Mouse (Mus musculus): ENCODE data around the gene Tk1. TPM values are rescaled to one million over a fixed set of nuclear protein-coding genes. Genes with fewer than 3 reads are reported as not detected.
"Not testable (repeated sequence)": the region's sequence is repeated elsewhere in the genome, so short reads cannot be mapped to it uniquely, and the experiment has no call there.

The Tk1 gene
- polyA plus RNA-seq, 1 experiment, result 1.2 TPM

DNA sequence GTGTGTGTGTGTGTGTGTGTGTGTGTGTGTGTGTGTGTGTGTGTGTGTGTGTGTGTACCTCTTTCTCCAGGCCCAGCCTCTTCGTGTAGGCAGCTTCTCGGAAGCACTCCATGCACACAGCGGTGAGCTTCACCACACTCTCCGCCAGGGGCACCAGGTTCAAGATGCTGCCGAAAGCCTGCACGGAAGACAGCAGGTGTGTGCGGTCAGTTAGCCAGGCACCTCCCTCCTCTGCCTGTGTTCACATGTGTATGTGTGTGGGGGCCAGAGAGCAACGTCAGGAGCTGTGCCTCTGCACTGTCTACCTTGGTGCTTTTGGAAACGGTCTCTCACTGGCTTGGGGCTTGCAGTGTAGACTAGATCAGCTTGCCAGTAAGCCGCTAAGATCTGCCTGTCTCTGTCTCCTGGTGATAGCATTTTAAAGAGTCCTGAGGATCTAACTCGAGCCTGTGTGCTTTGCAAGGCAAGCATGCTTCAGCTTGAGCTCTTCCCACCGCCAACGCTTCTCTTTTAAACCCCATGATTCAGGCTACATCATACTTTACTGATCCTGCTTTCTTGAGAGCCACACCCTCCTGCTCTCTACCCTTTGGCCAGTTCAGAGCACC, 9.4 kb downstream of the Tk1 start:
- Histone ChIP-seq H3K27ac (ENCODE audit: insufficient read depth, low read length) (no peak overlapping the region), H3K4me3 (replicated peaks; ENCODE audit: insufficient read depth, low read depth, low read length) (no peak overlapping the region), H3K4me1 (ENCODE audit: control insufficient read depth, insufficient read depth, low read length) (peaks cover 13% of the 10 kb centered on the region), H3K27me3 (ENCODE audit: control insufficient read depth, insufficient read depth, low read length) (no peaks in the 10 kb centered on the region)
- DNase-seq, result no peak
- TF ChIP-seq CTCF (IDR thresholded peaks at IDR 0.05; ENCODE audit: borderline replicate concordance, insufficient read depth, low read depth, low read length) (no peak), POLR2A (IDR thresholded peaks at IDR 0.05; ENCODE audit: borderline replicate concordance, insufficient read depth, low read length) (no peak)
- WGBS, result 86% methylated on average over 13 of the region's 13 CpGs

GRCm38 (mm10) chr11:117815850-117816249, 10.0 kb downstream of the Tk1 start:
- not testable (repeated sequence) for H3K4me3 ChIP-seq (replicated peaks; ENCODE audit: insufficient read depth, low read depth, low read length); DNase-seq; H3K27me3 ChIP-seq (ENCODE audit: control insufficient read depth, insufficient read depth, low read length); H3K27ac ChIP-seq (ENCODE audit: insufficient read depth, low read length)
- H3K4me1 ChIP-seq (ENCODE audit: control insufficient read depth, insufficient read depth, low read length), result peaks cover 13% of the 10 kb centered on the region
- 89% methylated on average over 9 of the region's 9 CpGs for WGBS

GRCm38 (mm10) chr11:117814704-117815366, 11.1 kb downstream of the Tk1 start:
- no peak for DNase-seq
- 89% methylated on average over 6 of the region's 6 CpGs for WGBS

DNA sequence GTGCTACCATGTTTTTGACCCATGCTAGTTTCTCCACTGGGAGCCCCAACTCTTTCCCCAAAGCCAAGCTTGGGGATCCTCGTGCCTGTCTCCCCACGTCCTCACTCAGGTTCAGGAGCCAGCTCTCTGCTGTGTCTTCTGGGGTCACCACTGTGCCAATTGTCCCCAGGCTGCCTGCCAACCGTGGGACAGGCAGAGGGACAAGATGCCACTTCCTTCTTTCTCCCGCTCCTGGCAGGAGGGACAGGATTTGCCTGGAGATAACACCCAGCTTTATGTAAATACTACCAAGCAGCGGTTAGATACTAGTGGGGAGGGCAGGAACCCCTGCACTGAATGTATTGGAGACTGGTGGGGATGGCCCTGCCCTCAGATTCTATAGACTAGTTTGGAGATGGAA, 12.0 kb downstream of the Tk1 start:
- Histone ChIP-seq H3K4me3 (replicated peaks; ENCODE audit: insufficient read depth, low read depth, low read length) (no peak overlapping the region), H3K4me1 (ENCODE audit: control insufficient read depth, insufficient read depth, low read length) (peaks cover 11% of the 10 kb centered on the region), H3K27me3 (ENCODE audit: control insufficient read depth, insufficient read depth, low read length) (no peaks in the 10 kb centered on the region; the same call in 1 of the 2 replicates), H3K27ac (ENCODE audit: insufficient read depth, low read length) (no peak overlapping the region)
- no peak for TF ChIP-seq POLR2A (IDR thresholded peaks at IDR 0.05; ENCODE audit: borderline replicate concordance, insufficient read depth, low read length)
- TF ChIP-seq CTCF (IDR thresholded peaks at IDR 0.05; ENCODE audit: borderline replicate concordance, insufficient read depth, low read depth, low read length), result no peak
- DNase-seq, result no peak
- WGBS, result 22% methylated on average over 5 of the region's 5 CpGs

More at GRCm38 (mm10) chr11:117814704-117815366, 11.1 kb downstream of the Tk1 start:
- no peaks in the 10 kb centered on the region for H3K27me3 ChIP-seq (ENCODE audit: control insufficient read depth, insufficient read depth, low read length)
- no peak overlapping the region for H3K4me3 ChIP-seq (replicated peaks; ENCODE audit: insufficient read depth, low read depth, low read length)
- peaks cover 19% of the 10 kb centered on the region for H3K4me1 ChIP-seq (ENCODE audit: control insufficient read depth, insufficient read depth, low read length)
- no peak for TF ChIP-seq CTCF (IDR thresholded peaks at IDR 0.05; ENCODE audit: borderline replicate concordance, insufficient read depth, low read depth, low read length)
- no peak for TF ChIP-seq POLR2A (IDR thresholded peaks at IDR 0.05; ENCODE audit: borderline replicate concordance, insufficient read depth, low read length)
- H3K27ac ChIP-seq (ENCODE audit: insufficient read depth, low read length), result no peak overlapping the region

DNA sequence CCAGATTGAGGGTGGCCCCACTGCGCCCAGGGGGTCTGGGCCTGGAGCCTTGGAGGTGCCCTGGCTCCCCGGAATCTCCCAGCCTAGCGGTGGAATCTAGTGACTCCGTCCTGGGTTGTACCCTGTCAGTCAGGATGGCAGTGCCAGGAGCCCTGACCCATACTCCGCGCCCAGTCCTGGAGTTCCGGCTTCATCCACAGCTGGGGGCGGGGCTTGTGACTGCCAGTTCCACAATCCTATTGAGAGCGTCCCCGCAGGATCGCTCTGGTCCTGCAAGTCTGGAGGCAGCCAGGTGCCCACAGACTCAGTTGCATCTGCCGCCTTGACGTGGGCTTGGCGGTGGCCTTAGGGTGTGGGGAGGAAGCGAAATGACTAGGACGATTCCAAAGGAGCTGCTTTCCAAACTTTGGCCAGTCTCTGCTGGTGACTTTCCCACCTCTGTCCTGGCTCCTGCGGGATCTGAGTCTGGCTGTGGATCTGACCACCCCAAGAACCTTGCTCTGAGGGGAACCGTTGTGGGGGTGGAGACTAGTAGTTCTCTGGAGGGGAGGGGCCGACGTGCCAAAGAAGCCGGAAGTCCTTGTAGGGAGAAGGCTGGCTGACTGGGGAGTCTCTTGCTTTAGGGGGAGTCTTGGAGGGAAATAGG, 15.4 kb downstream of the Tk1 start:
- peak; percentile 31; the same call in 1 of the 2 replicates for TF ChIP-seq CTCF (IDR thresholded peaks at IDR 0.05; ENCODE audit: borderline replicate concordance, insufficient read depth, low read depth, low read length)
- TF ChIP-seq POLR2A (IDR thresholded peaks at IDR 0.05; ENCODE audit: borderline replicate concordance, insufficient read depth, low read length), result no peak
- peak; percentile 42 to 47 for DNase-seq
- H3K4me1 ChIP-seq (ENCODE audit: control insufficient read depth, insufficient read depth, low read length), result peaks cover 8% of the 10 kb centered on the region
- H3K4me3 ChIP-seq (replicated peaks; ENCODE audit: insufficient read depth, low read depth, low read length), result peak overlapping the region; percentile 52
- H3K27ac ChIP-seq (ENCODE audit: insufficient read depth, low read length), result no peak overlapping the region
- WGBS, result 1% methylated on average over 21 of the region's 21 CpGs
- H3K27me3 ChIP-seq (ENCODE audit: control insufficient read depth, insufficient read depth, low read length), result no peaks in the 10 kb centered on the region; the same call in 1 of the 2 replicates

DNA sequence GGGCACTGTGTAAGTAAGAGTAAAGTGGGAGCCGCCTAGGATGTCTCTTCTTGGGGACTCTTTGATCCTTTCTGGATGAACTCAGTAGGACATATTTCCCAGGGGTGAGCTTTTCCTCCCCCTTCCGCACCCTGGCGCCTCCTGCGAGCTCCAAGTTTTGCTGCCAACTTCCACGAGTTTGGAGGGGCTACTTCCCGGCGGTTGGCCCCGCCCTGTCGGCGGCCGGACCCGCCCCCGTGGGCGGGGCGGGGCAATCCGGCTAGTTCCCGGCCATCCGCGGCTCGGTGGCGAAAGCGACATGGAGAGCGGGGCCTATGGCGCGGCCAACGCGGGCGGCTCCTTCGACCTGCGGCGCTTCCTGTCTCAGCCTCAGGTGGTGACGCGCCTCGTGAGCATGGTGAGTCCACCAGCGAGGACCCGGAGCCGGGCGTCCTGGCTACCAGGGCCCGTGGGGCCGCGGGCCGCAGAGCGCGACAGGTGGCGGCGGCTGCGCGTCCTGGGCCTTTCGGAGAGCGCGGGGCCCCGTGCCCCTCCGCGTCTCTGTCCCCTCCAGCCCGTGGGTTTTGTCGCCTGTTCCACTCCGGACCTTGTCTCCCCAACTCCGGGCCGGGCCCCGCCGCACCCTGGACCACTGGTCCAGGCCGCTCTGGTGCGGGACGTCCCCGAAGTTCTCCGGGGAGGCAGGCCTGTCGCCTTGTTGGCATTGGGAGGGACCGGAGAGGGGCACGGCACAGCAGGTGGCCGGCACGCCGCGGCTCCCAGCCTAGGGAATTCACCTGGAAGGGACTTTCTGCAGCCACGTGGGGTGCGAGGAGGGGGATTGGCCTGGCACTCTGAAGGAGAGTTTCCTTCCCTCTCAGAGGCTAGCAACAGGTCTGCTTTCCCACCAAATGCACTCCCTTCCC, 16.2 kb downstream of the Tk1 start, which contains the start of the genes Gm20708 and Syngr2:
TSS of gene Gm20708 (plus strand) at position 262 of the 905 bp plus-strand sequence.
TSS of gene Syngr2 (plus strand) at position 262 of the 905 bp plus-strand sequence.
- no peak within 1 kb of the TSS for H3K27ac ChIP-seq (ENCODE audit: insufficient read depth, low read length)
- peak in 1 of 2 experiments; percentile 34 for DNase-seq
- H3K27me3 ChIP-seq (ENCODE audit: control insufficient read depth, insufficient read depth, low read length), result no peaks in the 10 kb centered on the region; the same call in 1 of the 2 replicates
- TF ChIP-seq POLR2A (IDR thresholded peaks at IDR 0.05; ENCODE audit: borderline replicate concordance, insufficient read depth, low read length) (no peak), CTCF (IDR thresholded peaks at IDR 0.05; ENCODE audit: borderline replicate concordance, insufficient read depth, low read depth, low read length) (no peak)
- H3K4me1 ChIP-seq (ENCODE audit: control insufficient read depth, insufficient read depth, low read length), result peaks cover 8% of the 10 kb centered on the region
- peak within 1 kb of the TSS; percentile 52 for H3K4me3 ChIP-seq (replicated peaks; ENCODE audit: insufficient read depth, low read depth, low read length)
- WGBS, result under 1% methylated on average over 68 of the region's 75 CpGs

GRCm38 (mm10) chr11:117806781-117807180, 19.1 kb downstream of the Tk1 start:
- H3K27ac ChIP-seq (ENCODE audit: insufficient read depth, low read length), result no peak overlapping the region
- TF ChIP-seq CTCF (IDR thresholded peaks at IDR 0.05; ENCODE audit: borderline replicate concordance, insufficient read depth, low read depth, low read length), result no peak
- TF ChIP-seq POLR2A (IDR thresholded peaks at IDR 0.05; ENCODE audit: borderline replicate concordance, insufficient read depth, low read length), result no peak
- H3K4me1 ChIP-seq (ENCODE audit: control insufficient read depth, insufficient read depth, low read length), result peaks cover 6% of the 10 kb centered on the region; the same call in 1 of the 2 replicates
- WGBS, result 94% methylated on average over 6 of the region's 6 CpGs
- DNase-seq, result no peak
- H3K4me3 ChIP-seq (replicated peaks; ENCODE audit: insufficient read depth, low read depth, low read length), result no peak overlapping the region
- no peaks in the 10 kb centered on the region; the same call in 1 of the 2 replicates for H3K27me3 ChIP-seq (ENCODE audit: control insufficient read depth, insufficient read depth, low read length)

All from cerebellum, adult 2 months (tissue).